Mouse (Mus musculus) lung, adult 2 months (tissue): ENCODE measurements around the gene Nbea.

Experiments used
- CTCF ChIP-seq: fragments of 200-500 bp; IDR thresholded peaks from 2 replicates; pipeline ENCODE4 v1.5.1; 2011; ENCODE audit warnings: mild to moderate bottlenecking, low read length, control low read depth; ENCODE audit not compliant: insufficient read depth
- POLR2A ChIP-seq: fragments of 200-500 bp; IDR thresholded peaks from 2 replicates; pipeline ENCODE4 v1.6.1; 2011; ENCODE audit warnings: low read depth, mild to moderate bottlenecking, control low read depth, low read length, borderline replicate concordance; ENCODE audit errors: extremely low read depth

- TF ChIP-seq CTCF = no peak
- TF ChIP-seq POLR2A = no peak
Measured at GRCm38 (mm10) chr3:55684892-55685291, 498.6 kb downstream of the Nbea start.
